Mouse (Mus musculus) MEL (cell line): ENCODE data around the gene Usp29. TPM values are rescaled to one million over a fixed set of nuclear protein-coding genes. Genes with fewer than 3 reads are reported as not detected.

ENCODE experiments used
- DNase-seq: peaks from one replicate; pipeline ENCODE4 v3.0.0; 2011; ENCODE audit warnings: low read depth, low spot score
- H3K27ac ChIP-seq: 2 replicates; pipeline ENCODE4 v1.5.1; 2012; ENCODE audit warnings: low read depth, mild to moderate bottlenecking, control low read depth, low read length, moderate library complexity; ENCODE audit not compliant: control insufficient read depth
- H3K27me3 ChIP-seq, 2 experiments: fragments of 150-350 bp in 1 of 2; sonication (generic) in 1 of 2; 2 replicates each; pipeline ENCODE4 v1.6.1; 2012; ENCODE audit warnings: low read length in 2 of 2, mild to moderate bottlenecking in 2 of 2, improper control_type of control experiment in 1 of 2, moderate library complexity in 1 of 2; ENCODE audit not compliant: insufficient read depth in 2 of 2, control insufficient read depth in 1 of 2
- H3K36me3 ChIP-seq, 2 experiments: 2 replicates each; pipeline ENCODE4 v1.6.1; 2012 to 2014; ENCODE audit warnings: low read length in 2 of 2, improper control_type of control experiment in 1 of 2, inconsistent platforms in 1 of 2, mild to moderate bottlenecking in 1 of 2; ENCODE audit not compliant: insufficient read depth in 2 of 2, control insufficient read depth in 1 of 2
- H3K4me1 ChIP-seq, 2 experiments: fragments of 150-350 bp in 1 of 2; sonication (generic) in 1 of 2; 2 replicates each; pipeline ENCODE4 v1.6.1; 2012; ENCODE audit warnings: low read length in 2 of 2, improper control_type of control experiment in 1 of 2, mild to moderate bottlenecking in 1 of 2; ENCODE audit not compliant: insufficient read depth in 2 of 2, control insufficient read depth in 1 of 2
- H3K4me3 ChIP-seq, 2 experiments: fragments of 150-350 bp in 1 of 2; sonication (generic) in 1 of 2; 2 replicates each; pipeline ENCODE4 v1.5.1; 2012; ENCODE audit warnings: low read depth in 2 of 2, low read length in 2 of 2, mild to moderate bottlenecking in 2 of 2, moderate library complexity in 2 of 2, control low read depth in 1 of 2, improper control_type of control experiment in 1 of 2; ENCODE audit not compliant: control insufficient read depth in 1 of 2, insufficient read depth in 1 of 2
- H3K79me2 ChIP-seq: 2 replicates; pipeline ENCODE4 v1.6.1; 2012; ENCODE audit warnings: mild to moderate bottlenecking, low read length, moderate library complexity; ENCODE audit not compliant: control insufficient read depth, poor library complexity, insufficient read depth
- H3K9ac ChIP-seq: 2 replicates; pipeline ENCODE4 v1.6.1; 2012; ENCODE audit warnings: low read depth, mild to moderate bottlenecking, control low read depth, low read length, moderate library complexity; ENCODE audit not compliant: control insufficient read depth, poor library complexity, severe bottlenecking
- H3K9me3 ChIP-seq: fragments of 150-350 bp; sonication (generic); replicated peaks from 2 replicates; pipeline ENCODE4 v1.6.1; 2012; ENCODE audit warnings: mild to moderate bottlenecking, low read length, improper control_type of control experiment, moderate library complexity; ENCODE audit not compliant: insufficient read depth
- BHLHE40 ChIP-seq: IDR thresholded peaks from 2 replicates; pipeline ENCODE4 v1.6.1; 2012; ENCODE audit warnings: low read depth, mild to moderate bottlenecking, inconsistent platforms, low read length, improper control_type of control experiment, borderline replicate concordance
- CTCF ChIP-seq, 3 experiments: IDR thresholded peaks in 2 of 3; conservative IDR thresholded peaks in 1 of 3; 2 replicates each; pipeline ENCODE4 v1.5.1; 2011 to 2012; ENCODE audit warnings: low read length in 3 of 3, low read depth in 2 of 3, mild to moderate bottlenecking in 2 of 3, improper control_type of control experiment in 1 of 3, inconsistent platforms in 1 of 3, mixed read lengths in 1 of 3, moderate library complexity in 1 of 3; ENCODE audit not compliant: control insufficient read depth in 1 of 3, insufficient read depth in 1 of 3, poor library complexity in 1 of 3, severe bottlenecking in 1 of 3
- E2F4 ChIP-seq: IDR thresholded peaks from 2 replicates; pipeline ENCODE4 v1.6.1; 2011; ENCODE audit warnings: low read depth, low read length, improper control_type of control experiment, borderline replicate concordance
- ELF1 ChIP-seq: IDR thresholded peaks from 2 replicates; pipeline ENCODE4 v1.6.1; 2014; ENCODE audit warnings: low read depth, mild to moderate bottlenecking, inconsistent platforms, low read length, improper control_type of control experiment, moderate library complexity
- EP300 ChIP-seq, 2 experiments: IDR thresholded peaks; 2 replicates each; pipeline ENCODE4 v1.6.1; 2011; ENCODE audit warnings: improper control_type of control experiment in 2 of 2, low read length in 2 of 2, low read depth in 1 of 2, mild to moderate bottlenecking in 1 of 2
- ETS1 ChIP-seq: IDR thresholded peaks from 2 replicates; pipeline ENCODE4 v1.6.1; 2012; ENCODE audit warnings: low read depth, mild to moderate bottlenecking, inconsistent platforms, low read length, improper control_type of control experiment, moderate library complexity
- MAFK ChIP-seq: IDR thresholded peaks from 2 replicates; pipeline ENCODE4 v1.6.1; 2011; ENCODE audit warnings: low read depth, mild to moderate bottlenecking, low read length, improper control_type of control experiment, borderline replicate concordance
- MXI1 ChIP-seq: IDR thresholded peaks from 2 replicates; pipeline ENCODE4 v1.6.1; 2011; ENCODE audit warnings: mild to moderate bottlenecking, low read depth, low read length, improper control_type of control experiment
- NELFE ChIP-seq: IDR thresholded peaks from 2 replicates; pipeline ENCODE4 v1.6.1; 2011; ENCODE audit warnings: low read depth, low read length, improper control_type of control experiment
- POLR2AphosphoS2 ChIP-seq: IDR thresholded peaks from 2 replicates; pipeline ENCODE4 v1.6.1; 2011; ENCODE audit warnings: low read length, improper control_type of control experiment
- POLR2AphosphoS5 ChIP-seq: IDR thresholded peaks from 2 replicates; pipeline ENCODE4 v1.6.1; 2012; ENCODE audit warnings: low read depth, borderline replicate concordance, mild to moderate bottlenecking, inconsistent platforms, low read length, moderate library complexity, mixed read lengths
- RAD21 ChIP-seq: IDR thresholded peaks from 2 replicates; pipeline ENCODE4 v1.6.1; 2011; ENCODE audit warnings: mild to moderate bottlenecking, low read depth, low read length, improper control_type of control experiment
- TAL1 ChIP-seq: IDR thresholded peaks from 2 replicates; pipeline ENCODE4 v1.6.1; 2012; ENCODE audit warnings: mild to moderate bottlenecking, inconsistent platforms, low read length, moderate library complexity, mixed read lengths
- TCF12 ChIP-seq: IDR thresholded peaks from 2 replicates; pipeline ENCODE4 v1.6.1; 2014; ENCODE audit warnings: low read depth, mild to moderate bottlenecking, inconsistent platforms, low read length, improper control_type of control experiment, moderate library complexity
- UBTF ChIP-seq: IDR thresholded peaks from 2 replicates; pipeline ENCODE4 v1.6.1; 2012; ENCODE audit warnings: low read depth, mild to moderate bottlenecking, inconsistent platforms, low read length, improper control_type of control experiment, moderate library complexity, borderline replicate concordance; ENCODE audit not compliant: insufficient read depth
- USF2 ChIP-seq, 2 experiments: IDR thresholded peaks; 2 replicates each; pipeline ENCODE4 v1.6.1; 2011 to 2012; ENCODE audit warnings: improper control_type of control experiment in 2 of 2, low read length in 2 of 2, borderline replicate concordance in 1 of 2, inconsistent platforms in 1 of 2, low read depth in 1 of 2, mild to moderate bottlenecking in 1 of 2; ENCODE audit not compliant: insufficient read depth in 1 of 2
- ZC3H11A ChIP-seq: IDR thresholded peaks from 2 replicates; pipeline ENCODE4 v1.6.1; 2012; ENCODE audit warnings: low read depth, mild to moderate bottlenecking, inconsistent platforms, low read length, improper control_type of control experiment
- ZKSCAN1 ChIP-seq: IDR thresholded peaks from 2 replicates; pipeline ENCODE4 v1.6.1; 2012; ENCODE audit warnings: low read depth, mild to moderate bottlenecking, inconsistent platforms, low read length, improper control_type of control experiment, moderate library complexity
- ZNF384 ChIP-seq: IDR thresholded peaks from 2 replicates; pipeline ENCODE4 v1.6.1; 2012; ENCODE audit warnings: low read depth, mild to moderate bottlenecking, inconsistent platforms, low read length, improper control_type of control experiment
- polyA plus RNA-seq, 2 experiments: library from polyadenylated mRNA; stranded (reverse) in 1 of 2; unstranded in 1 of 2; fragments of >175 nt in 1 of 2; fragments of >200 nt in 1 of 2; gene quantifications; 2 replicates each; pipeline versions ENCODE4 v1.2.1 to v1.2.4; 2012; ENCODE audit warnings: low replicate concordance in 2 of 2, low read depth in 1 of 2; ENCODE audit not compliant: insufficient read length in 2 of 2, insufficient read depth in 1 of 2, missing spikeins in 1 of 2
- total RNA-seq: library from RNA; depleted of rRNA; stranded (reverse); fragments of 300-350 nt; gene quantifications from 2 replicates; pipeline ENCODE4 v1.2.3, GENCODE M21; 2012

Usp29 gene
- total and polyA plus RNA-seq, 3 experiments = not detected

DNA sequence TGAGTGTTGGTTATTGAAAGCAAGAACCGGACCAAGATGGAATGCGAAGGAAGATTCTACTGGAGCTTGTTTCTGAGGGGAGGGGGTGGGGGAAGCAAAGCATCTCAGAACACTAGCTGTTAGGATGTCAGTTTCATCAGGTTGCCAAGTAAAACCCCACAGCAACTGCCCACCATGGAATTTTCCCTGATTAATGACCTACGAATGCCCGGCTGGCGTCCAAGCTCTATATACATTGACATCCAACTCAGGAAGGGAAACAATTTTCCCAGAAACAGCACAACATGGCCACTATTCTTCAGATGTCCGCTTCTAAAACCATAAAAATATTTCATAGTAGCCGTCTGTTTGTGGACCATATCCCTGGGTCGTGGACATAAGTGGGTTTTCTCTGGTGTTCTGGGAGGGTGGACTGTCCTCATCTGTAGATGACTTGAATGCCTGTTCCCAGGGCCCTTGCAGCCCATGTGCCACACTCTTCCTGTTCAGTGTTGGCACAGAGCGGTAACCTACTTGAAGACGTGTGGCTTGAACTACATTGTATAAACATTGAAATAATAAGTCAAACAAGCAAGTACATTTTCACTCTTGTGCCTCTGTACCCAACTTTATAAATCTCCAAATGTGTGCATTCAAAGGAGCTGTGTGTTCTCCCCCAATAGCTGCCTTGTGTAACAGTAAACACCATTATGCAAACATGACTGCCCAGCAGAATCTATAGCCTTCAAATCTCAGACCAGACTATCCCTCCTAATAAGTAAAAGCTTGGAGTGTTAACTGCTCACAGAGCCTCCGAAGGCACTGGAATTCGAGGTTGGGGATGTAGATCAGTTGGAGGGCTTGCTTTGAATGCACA is 70.4 kb downstream of the Usp29 start:
- Histone ChIP-seq H3K9ac (no peak overlapping the region), H3K4me3 (no peak overlapping the region), H3K9me3 (no peaks in the 10 kb centered on the region), H3K27ac (no peak overlapping the region), H3K27me3 (no peaks in the 10 kb centered on the region), H3K4me1 (no peaks in the 10 kb centered on the region), H3K79me2 (no peaks in the 10 kb centered on the region), H3K36me3 (no peaks in the 10 kb centered on the region)
- DNase-seq = no peak
- TF ChIP-seq RAD21 (no peak), ZC3H11A (no peak), POLR2AphosphoS2 (no peak), ZKSCAN1 (no peak), UBTF (no peak), MAFK (no peak), BHLHE40 (no peak), ELF1 (no peak), MXI1 (no peak), E2F4 (no peak), TCF12 (no peak), USF2 (IDR thresholded peaks at IDR 0.05; ENCODE audit: borderline replicate concordance in 1 of 2, insufficient read depth in 1 of 2, low read depth in 1 of 2, low read length in 2 of 2) (no peak), CTCF (IDR thresholded peaks at IDR 0.05 in 2 of 3, conservative IDR thresholded peaks at IDR 0.05 in 1 of 3; ENCODE audit: control insufficient read depth in 1 of 3, insufficient read depth in 1 of 3, low read depth in 2 of 3, low read length in 3 of 3, poor library complexity in 1 of 3, severe bottlenecking in 1 of 3) (no peak), TAL1 (no peak), EP300 (IDR thresholded peaks at IDR 0.05; ENCODE audit: low read depth in 1 of 2, low read length in 2 of 2) (no peak), ZNF384 (no peak), POLR2AphosphoS5 (no peak)

DNA sequence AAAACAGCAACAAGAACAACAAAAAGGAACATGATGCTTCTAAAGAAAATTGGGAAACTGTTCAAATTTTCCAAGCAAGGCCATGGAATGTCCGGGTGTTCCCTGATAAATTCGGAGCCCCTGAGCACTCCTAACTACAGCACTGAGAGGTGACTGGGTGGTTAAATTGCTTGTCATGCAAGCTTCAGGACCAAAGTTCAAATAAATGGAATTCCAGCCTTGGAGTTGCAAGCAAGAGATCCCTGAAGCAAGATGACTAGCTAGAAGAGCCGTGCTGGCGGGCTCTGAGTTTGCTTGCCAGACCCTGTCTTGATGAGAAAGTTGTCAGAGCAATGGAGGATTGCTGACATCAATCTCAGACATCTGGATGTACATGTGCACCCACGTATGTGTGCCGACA is 71.3 kb downstream of the Usp29 start:
- H3K79me2 ChIP-seq = no peaks in the 10 kb centered on the region
- no peaks in the 10 kb centered on the region for H3K36me3 ChIP-seq
- no peak overlapping the region for H3K4me3 ChIP-seq
- TF ChIP-seq ELF1 (no peak), ETS1 (no peak), UBTF (no peak), NELFE (no peak)
- no peaks in the 10 kb centered on the region for H3K4me1 ChIP-seq
- DNase-seq = no peak
- no peaks in the 10 kb centered on the region for H3K27me3 ChIP-seq
- H3K9ac ChIP-seq = no peak overlapping the region
- no peak overlapping the region for H3K27ac ChIP-seq
- H3K9me3 ChIP-seq = no peaks in the 10 kb centered on the region
